Mouse (Mus musculus) kidney, adult 18-20 months (tissue): Measurements from ENCODE around the gene Gpr83.
"Not testable (repeated sequence)": the region's sequence is repeated elsewhere in the genome, so short reads cannot be mapped to it uniquely, and the experiment has no call there.

Source experiments
- DNase-seq: peaks from one replicate; pipeline ENCODE4 v3.0.0; 2021

Gene Gpr83

DNA sequence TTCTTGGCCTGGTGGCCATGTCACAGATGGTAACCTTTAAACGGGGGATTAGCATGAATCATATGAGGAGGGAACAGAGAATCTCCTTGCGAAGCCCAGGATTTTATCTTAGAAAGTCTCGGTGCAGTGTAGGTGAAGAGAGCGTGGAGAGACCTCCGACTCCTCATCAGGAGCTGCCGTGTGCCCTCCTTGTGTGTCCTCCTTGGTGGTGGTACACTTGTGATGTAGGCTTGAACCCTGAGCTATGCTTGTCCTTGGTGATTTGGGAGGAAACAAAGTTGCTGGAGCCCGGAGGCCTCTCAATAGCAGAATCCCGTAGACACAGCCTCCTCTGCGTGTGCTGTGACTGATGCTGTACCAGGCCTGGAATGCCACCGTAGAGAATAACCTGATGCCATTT is 10.8 kb downstream of the Gpr83 start:
- DNase-seq: no peak

DNA sequence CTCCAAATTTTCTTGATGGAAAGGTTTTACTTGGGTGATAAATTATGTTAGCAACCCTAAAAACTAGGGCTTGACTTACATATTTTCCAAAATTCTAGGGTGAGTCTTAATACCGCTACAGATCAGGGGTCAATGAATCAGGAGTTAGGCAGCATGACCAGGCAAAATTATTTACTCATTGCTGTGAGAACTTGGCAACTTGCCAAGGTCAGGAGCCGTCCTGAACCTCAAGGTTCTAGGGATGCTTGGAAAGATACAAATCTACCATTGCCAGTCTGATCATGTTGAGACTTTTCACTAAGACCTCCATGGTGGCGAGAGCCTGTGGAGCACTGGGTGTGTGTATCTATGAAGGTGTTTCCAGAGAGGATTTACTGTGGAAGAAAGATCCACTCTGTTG is 11.5 kb downstream of the Gpr83 start:
- no peak for DNase-seq

DNA sequence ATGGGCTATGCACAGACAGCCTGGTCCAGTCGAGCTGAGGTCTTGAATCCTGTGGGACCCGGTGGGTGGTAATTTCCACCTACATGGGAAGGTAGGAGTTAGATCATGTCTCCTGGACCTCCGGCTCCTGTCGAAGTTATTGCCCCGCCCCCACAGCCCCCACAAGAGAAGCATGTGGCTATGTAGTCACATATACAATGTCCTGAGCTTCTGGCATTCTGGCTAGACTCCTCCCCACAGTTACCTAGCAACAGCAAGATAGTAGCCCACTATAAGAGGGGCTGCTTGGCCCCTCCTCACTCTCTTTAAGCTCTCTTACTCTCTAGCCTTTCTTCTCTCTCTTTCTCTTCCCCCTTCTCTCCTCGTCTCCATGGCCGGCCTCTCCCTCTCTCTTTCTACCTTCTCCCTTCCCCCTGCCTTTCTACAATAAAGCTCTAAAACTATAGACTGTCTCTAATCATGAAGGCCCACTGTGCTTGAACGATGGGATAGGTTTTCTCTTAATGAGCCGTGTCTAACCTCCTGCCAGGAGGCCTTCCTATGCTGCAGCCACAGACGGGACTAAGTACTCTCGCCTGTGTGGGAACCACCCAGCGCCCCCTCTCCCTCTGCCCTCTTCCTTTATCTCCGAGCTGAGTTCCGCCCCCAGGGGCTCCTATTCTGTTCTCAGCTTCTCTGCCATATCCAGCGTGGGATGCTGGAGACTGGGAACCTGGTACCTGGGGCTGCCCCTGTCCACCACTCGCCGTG is 12.3 kb downstream of the Gpr83 start:
- DNase-seq: no peak

DNA sequence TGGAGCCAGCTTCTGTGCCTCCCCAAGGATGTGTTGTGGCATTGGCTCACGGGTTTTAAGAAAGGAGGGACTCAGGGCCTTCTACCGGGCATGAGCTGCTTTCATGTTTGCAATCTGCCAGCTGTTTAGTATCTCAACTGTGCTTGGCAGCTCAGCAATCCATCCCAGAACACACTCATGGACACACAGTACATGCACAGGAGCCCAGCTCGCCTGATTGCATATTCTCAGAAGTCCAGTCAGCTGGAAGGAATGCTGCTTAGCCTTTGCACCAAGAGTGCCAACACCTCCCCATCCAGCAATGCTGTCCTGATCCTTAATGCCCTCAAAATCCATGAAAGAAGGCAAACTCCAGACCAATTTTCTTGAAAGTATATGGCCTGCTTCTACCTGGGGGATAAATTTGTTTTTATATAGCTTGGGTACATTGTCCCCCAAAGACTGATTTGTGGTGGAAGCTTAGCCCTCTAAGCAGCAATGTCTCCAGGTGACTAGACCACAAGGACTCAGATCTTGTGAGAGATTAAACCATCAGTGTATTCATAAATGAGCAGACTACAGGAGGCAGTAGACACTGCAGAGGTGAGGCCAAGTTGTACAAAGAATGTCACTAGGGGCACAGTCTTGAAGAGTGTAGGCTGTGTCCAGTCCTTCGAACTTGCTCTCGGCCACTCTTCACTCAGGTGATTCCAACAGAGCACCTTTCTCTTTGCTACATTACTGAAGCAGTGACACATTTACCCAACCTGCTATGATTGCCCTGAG is 15.9 kb downstream of the Gpr83 start:
- no peak for DNase-seq

DNA sequence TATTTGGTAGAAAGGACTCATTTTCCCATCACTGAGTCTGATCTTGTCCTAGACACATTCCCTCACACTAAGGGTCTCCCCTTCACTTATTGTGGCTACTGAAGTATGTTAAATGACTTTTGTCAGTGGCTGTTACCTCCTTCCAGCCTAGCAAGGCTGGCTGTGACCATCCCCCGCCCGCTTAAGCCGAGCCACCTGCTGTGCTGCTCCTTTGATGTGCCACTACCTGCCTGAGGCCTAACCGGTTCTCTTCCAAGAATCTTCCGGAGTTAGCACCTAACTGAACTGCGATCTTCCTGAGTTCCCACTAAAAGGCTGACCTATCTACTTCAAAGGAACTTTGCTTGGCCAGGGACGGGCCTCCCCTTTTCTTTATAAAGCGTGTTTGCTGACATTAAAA is 16.6 kb downstream of the Gpr83 start:
- not testable (repeated sequence) for DNase-seq

DNA sequence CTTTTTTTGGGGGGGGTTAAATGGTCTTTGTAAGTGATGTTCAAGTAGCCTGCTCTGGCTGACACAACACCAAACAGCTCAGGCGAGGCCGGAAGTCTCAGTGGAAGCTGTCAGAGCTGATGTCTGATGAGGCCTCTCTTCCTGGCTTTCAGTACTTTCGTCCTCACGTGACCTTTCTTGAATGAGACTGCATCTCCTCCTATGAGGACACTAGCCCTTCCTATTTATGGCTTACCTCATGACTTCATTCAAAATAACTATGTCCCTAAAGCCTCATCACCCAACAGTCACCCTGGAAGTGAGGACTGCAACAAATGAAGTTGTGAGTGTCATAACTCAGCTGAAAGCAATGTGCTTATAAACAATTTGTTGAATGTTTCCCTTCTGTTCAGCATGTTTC is 24.6 kb downstream of the Gpr83 start:
- no peak for DNase-seq

DNA sequence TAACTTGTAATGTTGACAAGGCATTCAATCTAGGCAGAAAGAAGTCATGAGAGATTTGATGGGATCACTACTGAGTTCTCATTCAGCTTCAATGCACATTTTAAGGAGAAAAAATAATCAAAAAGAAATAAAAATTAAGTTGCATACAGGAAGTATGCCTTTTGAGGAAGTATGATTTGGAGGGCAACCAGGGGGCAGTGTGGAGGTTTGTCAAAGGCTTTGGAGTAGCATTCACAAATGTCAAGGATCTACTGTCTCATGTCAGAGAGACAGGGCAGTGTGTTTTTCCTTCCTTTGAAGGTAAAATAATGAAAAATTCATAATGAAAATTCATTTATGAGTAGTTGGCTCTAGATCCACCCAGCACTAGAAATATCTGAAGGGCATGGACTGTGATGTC is 25.1 kb downstream of the Gpr83 start:
- no peak for DNase-seq

DNA sequence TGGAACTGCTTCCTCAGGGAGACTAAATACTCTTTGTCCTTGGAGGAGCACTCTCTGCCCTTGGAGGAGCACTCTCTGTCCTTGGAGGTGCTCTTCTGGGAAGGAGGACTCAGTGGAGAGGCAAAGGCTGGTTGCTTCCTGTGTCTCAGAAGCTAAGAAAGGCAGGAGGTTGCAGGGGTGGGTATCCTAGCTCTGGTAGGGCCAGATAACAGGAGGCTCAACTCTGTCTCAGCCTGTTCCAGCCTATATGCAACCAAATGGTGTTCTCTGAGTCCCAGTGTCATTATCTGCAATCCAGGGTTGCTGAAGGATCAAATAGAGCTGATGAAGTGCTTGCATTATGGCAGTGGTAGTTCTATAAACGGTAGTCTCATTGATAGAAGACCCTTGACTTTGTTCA is 25.9 kb downstream of the Gpr83 start:
- DNase-seq: no peak

DNA sequence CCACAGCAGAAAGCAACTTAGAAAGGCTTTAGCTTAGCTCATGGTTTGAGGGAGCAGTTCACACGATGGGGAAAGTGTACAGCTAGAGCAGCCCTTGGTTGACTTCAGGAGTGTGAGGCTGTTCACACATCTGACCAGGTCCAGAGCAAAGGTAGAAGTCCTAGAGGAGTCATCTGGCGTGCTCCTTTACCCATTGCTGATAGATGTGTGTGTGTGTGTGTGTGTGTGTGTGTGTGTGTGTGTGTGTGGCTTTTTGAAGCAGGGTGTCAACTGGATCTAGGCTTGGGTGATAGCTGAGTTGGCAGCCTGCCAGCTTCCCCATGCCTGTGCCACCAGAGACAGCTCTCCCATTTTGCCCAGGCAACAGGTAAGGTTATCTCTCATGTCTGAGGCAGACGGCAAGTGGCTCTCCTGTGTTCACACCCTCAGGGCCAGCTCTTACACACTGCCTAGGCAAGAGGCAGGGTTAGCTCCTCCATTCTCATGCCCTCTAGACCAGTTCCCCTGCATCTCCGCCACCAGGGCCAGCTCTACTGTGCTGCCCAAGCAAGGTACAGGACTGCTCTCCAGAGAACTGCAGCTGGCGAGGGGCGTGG is 27.9 kb downstream of the Gpr83 start:
- DNase-seq: no peak

DNA sequence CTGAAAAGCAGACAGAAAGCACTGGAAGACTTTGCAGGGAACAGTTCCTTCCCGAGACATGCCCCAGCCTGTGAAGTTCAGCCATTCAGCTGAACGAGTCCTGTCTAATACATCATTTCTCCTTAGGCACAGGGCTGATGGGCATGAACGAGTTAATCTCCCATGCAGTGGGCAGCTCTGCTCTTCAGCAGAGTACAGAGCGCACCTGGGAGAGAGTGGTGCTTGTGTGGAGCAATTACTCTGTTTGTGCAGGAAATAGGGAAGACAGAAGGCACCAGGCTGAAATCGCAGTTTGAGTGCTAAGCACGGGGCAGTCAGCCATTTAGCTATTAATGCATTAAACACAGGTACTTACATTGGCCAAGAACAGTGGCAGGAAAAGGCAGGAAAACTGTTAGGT is 28.7 kb downstream of the Gpr83 start:
- no peak for DNase-seq

DNA sequence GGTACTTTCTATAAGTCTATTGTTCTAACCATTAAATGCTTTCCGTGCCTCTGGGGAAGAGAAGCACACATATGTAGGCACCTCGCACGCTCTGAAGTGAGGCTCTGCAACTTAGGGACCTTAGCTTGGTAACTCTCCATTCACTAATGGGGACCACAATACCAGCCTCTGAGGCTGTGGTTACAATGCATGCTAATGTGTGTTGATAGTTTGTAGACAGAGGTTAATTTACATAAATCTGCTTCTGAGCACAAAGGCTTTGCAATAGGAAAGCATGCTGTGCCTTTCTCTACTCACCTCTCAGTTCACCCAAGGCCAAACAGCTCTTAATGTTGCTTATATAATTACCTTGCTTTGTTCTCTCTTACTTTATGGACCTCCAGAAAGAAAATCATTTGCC is 30.7 kb downstream of the Gpr83 start:
- no peak for DNase-seq

DNA sequence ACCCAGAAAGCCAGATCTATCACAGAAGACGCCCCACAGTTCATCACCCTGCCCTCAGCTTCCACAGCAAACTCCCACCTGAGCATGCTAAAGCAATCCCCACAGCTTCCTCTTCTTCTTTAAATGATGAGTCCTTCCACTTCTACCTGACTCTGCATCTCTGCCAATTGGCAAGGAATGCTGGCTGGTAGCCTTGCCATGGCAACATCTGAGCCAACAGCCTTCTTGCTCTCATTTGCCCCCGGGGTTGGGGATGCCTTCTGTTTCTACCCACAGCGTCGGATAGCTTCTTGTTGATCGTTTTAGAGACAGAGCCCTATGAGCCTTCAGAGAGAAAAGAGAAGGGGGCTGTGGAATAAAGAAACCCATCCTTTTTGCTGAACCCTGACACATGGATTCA is 31.9 kb downstream of the Gpr83 start:
- DNase-seq: no peak

DNA sequence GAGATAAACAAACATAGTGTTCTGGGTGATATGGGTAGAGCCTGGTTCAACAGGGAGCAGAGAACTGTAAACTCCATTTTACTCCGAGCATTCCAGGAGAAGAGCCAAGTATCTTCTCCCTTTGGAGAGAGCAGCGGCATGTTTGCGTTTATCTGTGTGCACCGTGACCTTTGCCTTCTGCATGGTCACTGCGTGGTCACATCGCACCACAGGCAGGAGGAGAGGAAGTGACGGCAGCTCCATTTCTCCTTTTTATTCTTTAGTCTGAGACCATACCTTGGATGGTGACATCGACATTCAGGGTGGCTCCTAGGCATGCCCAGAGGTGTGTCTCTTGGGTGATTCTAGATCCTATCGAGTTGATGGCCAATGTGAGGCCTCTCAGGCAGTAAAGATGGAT is 33.4 kb downstream of the Gpr83 start:
- no peak for DNase-seq

DNA sequence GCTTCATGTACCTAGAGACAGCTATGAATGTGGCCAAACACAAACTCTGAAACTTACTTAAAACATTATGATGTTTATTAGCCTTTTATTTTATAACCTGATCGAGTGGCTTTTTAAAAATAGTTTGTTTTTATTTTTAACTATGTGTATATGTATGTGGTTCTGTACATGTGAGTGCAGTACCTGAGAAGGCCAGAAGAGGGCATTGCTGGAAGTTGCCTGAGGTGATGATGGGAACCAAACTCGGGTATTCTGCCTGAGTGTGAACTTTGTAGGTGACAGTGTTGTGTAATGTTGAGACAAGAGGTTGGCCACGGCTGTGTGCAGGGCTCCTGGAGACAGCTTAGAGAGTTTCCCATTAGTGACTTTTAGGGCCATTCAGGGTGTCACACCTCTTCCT is 34.6 kb downstream of the Gpr83 start:
- DNase-seq: no peak

DNA sequence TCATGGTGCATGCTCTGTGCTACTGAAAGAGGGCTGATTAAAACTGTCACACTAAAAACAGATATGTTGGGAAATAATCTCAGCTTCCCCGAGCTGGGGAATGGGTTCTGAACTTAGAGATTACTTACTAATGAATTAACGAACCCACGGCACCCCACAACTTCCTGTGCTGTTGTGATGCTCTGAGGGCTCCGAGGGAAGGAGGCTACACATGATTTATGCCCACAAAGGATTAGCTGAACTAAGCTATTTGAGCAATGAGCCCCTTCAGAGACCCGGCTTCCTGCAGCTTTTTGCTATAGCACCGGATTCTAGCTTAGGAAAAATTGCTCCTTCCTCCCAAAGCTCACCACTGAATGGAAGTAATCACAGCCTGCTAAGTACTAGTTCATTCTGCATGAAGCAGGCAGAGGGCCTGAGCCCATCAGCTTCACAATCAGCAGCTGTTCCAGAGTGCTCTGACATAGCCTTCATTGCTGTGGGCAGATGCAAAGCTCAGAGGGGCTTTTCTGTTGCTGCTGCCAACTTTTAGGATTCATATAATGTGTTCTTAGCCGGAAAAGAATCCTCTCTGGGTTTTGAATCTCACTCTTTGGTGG is 35.3 kb downstream of the Gpr83 start:
- no peak for DNase-seq

DNA sequence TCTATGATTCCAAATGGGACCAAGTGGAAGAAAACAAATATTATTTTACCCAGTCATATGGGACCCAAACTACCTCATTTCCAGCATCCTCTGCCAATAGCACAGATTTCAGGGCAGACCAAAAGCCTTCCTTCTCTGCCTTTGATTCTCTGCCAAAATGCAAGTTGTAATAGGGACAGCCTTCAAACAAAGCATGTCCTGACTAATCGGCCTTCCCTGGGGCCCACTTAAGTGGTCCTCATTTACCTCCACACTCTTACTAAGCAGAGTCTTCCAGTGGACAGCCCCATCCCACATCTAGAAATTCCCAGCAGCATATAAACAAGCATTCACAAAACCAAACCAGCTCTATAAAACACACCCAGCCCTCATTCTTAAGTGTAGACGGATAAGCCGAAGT is 37.1 kb downstream of the Gpr83 start:
- no peak for DNase-seq

DNA sequence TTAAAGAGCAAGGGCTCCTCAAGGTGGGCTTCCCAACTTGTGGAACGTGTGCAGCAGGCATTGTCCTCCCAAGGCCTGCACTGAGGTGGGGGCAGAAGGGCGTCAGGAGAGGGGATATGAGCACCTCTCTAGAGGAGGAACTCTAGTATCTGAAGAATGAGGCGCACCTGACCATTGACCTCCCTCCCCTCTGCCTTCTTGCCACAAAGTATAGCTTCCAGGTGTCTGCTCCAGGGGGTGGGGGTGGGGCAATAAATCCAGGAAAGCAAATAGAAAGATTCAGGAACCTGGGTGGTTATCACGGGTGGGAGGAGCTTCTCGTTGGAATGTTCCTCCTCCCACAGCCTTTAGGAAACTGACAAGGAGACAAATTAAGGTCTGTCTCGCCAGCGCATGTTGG is 41.7 kb downstream of the Gpr83 start:
- DNase-seq: no peak

DNA sequence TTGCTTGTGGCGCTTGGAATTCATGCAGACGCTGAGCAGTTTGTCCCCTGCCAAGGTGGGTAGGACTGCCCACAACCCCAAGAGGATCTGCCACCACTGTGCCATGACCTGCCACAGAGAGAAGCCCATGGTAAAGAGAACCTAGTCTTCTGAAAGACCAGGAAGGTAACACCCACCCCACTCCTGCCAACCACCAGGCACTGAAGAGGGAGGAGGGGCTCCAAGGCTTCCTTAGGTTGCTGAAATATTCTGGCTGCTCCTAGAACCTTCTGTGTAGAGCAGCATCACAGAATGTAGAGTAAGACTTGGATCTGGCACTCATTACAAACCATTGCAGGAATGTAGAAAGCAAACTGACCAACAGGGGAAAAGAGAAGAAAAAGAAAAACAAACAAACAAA is 42.4 kb downstream of the Gpr83 start:
- DNase-seq: no peak

DNA sequence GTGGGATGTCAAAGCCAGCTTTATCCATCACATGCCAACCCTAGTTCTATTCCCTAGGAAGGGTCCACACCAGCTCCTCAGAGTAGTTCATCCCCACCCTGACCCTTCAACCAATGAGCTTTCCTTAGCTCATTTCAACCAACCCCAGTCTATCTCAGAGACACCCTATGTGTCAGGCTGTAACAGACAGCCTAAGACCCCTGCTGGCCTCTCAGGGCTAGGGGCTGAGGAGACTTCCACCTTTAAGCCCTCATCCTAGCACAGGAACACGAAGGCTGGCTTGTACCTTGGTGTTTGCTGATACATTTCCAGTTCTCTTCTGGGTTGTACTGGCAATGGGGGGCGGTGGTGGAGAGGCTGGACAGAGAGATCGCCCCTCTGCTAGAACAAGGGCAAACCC is 43.0 kb downstream of the Gpr83 start:
- DNase-seq: no peak

DNA sequence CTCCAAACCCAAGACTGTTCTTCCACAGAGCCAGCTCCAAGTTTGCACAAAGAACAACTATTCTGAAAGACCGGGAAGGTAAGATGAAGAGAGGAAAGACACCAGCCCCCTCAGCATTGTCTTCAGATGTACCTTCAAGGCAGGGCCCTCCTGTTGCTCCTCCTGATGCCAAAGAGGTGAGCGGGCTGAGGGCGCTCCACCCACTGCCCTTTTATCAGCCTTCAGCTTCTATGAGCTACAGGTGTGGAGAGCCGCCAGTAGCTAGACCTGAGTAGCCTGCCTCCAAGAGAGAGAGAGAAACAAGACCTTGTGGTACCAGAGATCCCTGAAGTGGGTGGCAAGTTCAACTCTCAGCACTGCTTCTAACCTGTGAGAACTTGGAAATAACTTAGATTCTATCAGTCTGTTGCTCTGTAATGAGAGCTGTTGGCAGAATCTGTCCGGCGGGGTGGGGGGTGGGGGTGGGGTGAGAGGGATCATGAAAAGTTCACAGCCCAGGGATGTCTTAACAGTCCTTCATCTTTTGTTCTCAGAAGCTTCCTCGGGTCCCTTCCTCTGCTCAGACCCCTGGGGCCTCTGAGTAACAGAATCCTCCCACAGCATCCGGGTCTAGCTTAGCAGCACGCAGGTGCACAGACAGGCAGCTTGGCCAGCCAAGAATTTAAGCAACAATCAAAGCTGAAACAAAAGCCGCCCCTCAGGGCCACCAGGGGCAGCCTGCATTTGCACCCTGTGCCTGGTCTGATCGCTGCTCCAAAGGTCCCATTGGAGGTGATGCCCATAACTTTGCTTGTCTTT is 43.8 kb downstream of the Gpr83 start, which contains the start of gene Izumo1r:
Gene Izumo1r (minus strand): TSS at position 369 of the 798 bp plus-strand sequence.
- no peak for DNase-seq

DNA sequence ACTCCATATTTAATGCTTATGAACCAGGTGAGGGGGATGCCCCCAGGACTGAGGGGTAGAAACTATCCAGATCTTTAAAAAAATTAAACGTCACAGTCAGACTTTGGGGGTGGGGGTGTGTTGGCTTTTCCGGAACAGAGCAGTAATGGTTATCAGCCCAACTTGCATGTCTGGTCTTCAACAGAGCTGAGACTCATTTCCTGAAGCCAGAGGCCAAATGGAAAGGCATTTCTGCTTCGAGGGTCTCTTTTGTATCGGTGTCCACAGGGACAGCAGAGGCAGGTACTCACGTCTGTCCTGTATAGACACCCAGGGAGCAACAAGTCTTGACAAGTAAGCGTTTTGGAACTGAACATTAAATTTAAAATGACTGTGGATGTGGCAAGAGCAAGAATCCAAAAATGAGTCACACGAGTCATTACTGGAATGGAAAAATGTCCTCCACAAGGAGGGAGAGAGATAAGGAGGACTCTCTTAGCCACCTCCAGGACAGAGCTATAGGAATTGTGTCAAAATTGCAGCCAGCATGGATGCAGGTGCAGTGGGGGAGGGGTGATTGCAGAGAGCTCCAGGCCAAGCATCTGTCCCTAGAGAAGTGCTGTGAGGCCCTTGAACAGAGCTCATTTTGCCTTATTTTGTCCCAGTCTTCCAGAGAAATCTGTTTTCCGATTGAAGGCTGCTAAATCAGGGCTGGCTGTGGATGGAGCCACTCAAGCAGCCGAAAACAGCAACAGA is 44.9 kb downstream of the Gpr83 start:
- DNase-seq: no peak

DNA sequence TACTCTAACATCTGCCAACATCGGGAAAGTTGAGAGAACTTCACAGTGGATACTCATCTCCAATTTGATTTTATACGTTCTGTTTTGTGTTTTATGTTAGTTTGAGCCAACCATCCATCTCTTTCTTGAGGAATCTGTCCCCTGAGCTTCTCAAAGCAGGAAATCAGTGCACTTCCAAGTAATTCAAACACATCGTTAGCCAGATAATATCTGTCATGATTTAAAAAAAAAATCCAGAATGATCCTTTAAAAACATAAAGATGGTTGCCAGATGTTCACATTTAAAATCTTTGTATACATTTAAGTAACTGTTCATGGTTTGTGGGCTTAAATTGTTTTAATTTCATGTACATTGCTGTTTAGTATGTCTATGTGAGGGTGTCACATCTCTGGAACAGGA is 45.9 kb downstream of the Gpr83 start:
- DNase-seq: no peak
